Mouse (Mus musculus): Measurements from ENCODE around the gene Znrf3. TPM values are rescaled to one million over a fixed set of nuclear protein-coding genes. Genes with fewer than 3 reads are reported as not detected.

Znrf3 gene
- polyA plus RNA-seq, 1 experiment from 2014 or later, result 9.2 TPM

GRCm38 (mm10) chr11:5368492-5368891 is 76.2 kb downstream of the Znrf3 start:
- H3K9ac ChIP-seq, result no peak overlapping the region
- no peak overlapping the region for H3K27ac ChIP-seq
- ATAC-seq, result no peak
- no peaks in the 10 kb centered on the region for H3K9me3 ChIP-seq (replicated peaks)
- no peaks in the 10 kb centered on the region for H3K27me3 ChIP-seq
- no peaks in the 10 kb centered on the region for H3K4me1 ChIP-seq
- H3K4me2 ChIP-seq, result no peak overlapping the region
- H3K4me3 ChIP-seq, result no peak overlapping the region
- no peaks in the 10 kb centered on the region for H3K36me3 ChIP-seq (ENCODE audit: poor library complexity, severe bottlenecking)

- no peak overlapping the region for H3K9ac ChIP-seq
- 0 out of 2 replicates have a peak, but pooled peaks cover 4% of the 10 kb centered on the region for H3K36me3 ChIP-seq (ENCODE audit: poor library complexity, severe bottlenecking)
- H3K27me3 ChIP-seq, result no peaks in the 10 kb centered on the region
- no peaks in the 10 kb centered on the region for H3K9me3 ChIP-seq (replicated peaks)
- H3K4me3 ChIP-seq, result no peak overlapping the region
- ATAC-seq, result no peak
- no peak overlapping the region for H3K4me2 ChIP-seq
- no peak overlapping the region for H3K27ac ChIP-seq
- no peaks in the 10 kb centered on the region for H3K4me1 ChIP-seq
- 99% methylated on average over 2 of the region's 2 CpGs for WGBS
These were observed 89.3 kb downstream of the Znrf3 start for GRCm38 (mm10) chr11:5355266-5355764.

DNA sequence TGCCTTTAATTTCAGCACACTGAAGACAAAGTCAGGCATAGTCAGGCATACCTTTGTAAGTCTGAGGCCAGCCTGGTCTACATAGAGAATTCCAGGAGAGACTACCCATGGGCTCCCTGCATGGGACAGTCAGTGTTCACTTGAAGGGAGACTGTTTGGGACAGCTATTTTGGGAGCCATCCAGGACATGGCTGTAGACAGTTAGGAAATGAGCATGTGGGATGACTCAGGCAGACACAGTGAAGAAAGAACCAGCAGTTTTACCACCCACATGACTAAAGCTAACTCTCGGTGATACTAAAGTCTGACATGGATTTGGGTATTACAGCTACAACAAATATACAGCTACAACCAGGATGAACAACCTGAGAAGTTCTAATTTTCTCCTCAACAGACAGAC is 89.9 kb downstream of the Znrf3 start:
- H3K27me3 ChIP-seq, result no peaks in the 10 kb centered on the region
- H3K9ac ChIP-seq, result no peak overlapping the region
- H3K4me2 ChIP-seq, result no peak overlapping the region
- H3K4me1 ChIP-seq, result no peaks in the 10 kb centered on the region
- H3K36me3 ChIP-seq (ENCODE audit: poor library complexity, severe bottlenecking), result 0 out of 2 replicates have a peak, but pooled peaks cover 4% of the 10 kb centered on the region
- H3K4me3 ChIP-seq, result no peak overlapping the region
- no peaks in the 10 kb centered on the region for H3K9me3 ChIP-seq (replicated peaks)
- no peak for ATAC-seq
- 98% methylated on average over 1 of the region's 1 CpGs for WGBS
- no peak overlapping the region for H3K27ac ChIP-seq

DNA sequence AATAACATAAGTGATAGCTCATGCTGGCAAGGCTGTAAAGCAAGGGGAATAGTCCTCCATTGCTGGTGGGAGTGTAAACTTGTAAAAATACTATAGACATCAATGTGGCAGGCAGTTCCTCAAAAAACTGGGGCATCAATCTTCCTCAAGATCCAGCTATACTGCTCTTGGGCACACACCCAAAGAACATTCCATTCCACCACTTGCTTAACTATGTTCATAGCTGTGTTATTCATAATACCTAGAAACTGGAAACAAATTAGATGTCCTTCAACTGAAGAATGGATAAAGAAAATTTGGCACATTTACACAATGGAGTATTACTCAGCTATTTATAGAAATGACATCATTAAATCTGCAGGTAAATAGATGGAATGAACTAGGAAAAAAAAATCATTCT is 91.6 kb downstream of the Znrf3 start:
- Histone ChIP-seq H3K9ac (no peak overlapping the region), H3K4me3 (no peak overlapping the region), H3K36me3 (ENCODE audit: poor library complexity, severe bottlenecking) (0 out of 2 replicates have a peak, but pooled peaks cover 4% of the 10 kb centered on the region), H3K4me2 (no peak overlapping the region), H3K27me3 (no peaks in the 10 kb centered on the region), H3K27ac (no peak overlapping the region), H3K9me3 (replicated peaks) (no peaks in the 10 kb centered on the region), H3K4me1 (no peaks in the 10 kb centered on the region)
- no peak for ATAC-seq

- Histone ChIP-seq H3K36me3 (ENCODE audit: poor library complexity, severe bottlenecking) (0 out of 2 replicates have a peak, but pooled peaks cover 4% of the 10 kb centered on the region), H3K4me2 (no peak overlapping the region), H3K4me1 (peaks cover 12% of the 10 kb centered on the region; the same call in 1 of the 2 replicates), H3K27me3 (no peaks in the 10 kb centered on the region), H3K27ac (no peak overlapping the region), H3K9ac (no peak overlapping the region), H3K4me3 (no peak overlapping the region), H3K9me3 (replicated peaks) (no peaks in the 10 kb centered on the region)
- 99% methylated on average over 5 of the region's 5 CpGs for WGBS
- no peak for ATAC-seq
These were observed 95.2 kb downstream of the Znrf3 start for GRCm38 (mm10) chr11:5349483-5349882.

- H3K4me3 ChIP-seq, result no peak overlapping the region
- H3K27me3 ChIP-seq, result no peaks in the 10 kb centered on the region
- WGBS, result 44% methylated on average over 4 of the region's 4 CpGs
- no peak for ATAC-seq
- no peak overlapping the region for H3K4me2 ChIP-seq
- H3K4me1 ChIP-seq, result peaks cover 12% of the 10 kb centered on the region; the same call in 1 of the 2 replicates
- no peaks in the 10 kb centered on the region for H3K9me3 ChIP-seq (replicated peaks)
- H3K27ac ChIP-seq, result no peak overlapping the region
- no peak overlapping the region for H3K9ac ChIP-seq
- H3K36me3 ChIP-seq (ENCODE audit: poor library complexity, severe bottlenecking), result no peaks in the 10 kb centered on the region
These were observed 97.6 kb downstream of the Znrf3 start for GRCm38 (mm10) chr11:5346845-5347640.

DNA sequence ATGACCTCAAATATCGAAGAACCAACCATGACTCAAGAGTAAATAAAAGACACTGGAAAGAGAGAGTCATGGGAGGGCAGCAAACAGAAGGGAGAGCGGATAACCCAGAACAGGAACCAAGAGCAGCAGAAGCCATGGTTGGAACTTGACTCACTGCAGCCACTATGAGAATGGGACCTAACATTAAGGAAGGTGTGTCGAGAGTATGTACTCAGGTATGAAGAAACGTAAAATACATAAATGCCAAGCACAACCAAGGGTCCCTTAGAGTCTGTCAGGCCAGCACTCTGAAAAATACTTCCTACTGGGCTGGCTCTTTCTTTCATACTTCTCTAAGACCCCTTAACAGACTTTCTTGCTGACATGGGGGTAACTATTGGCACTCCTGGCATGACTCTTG is 100.9 kb downstream of the Znrf3 start:
- 90% methylated on average over 4 of the region's 4 CpGs for WGBS
- H3K4me2 ChIP-seq, result no peak overlapping the region

DNA sequence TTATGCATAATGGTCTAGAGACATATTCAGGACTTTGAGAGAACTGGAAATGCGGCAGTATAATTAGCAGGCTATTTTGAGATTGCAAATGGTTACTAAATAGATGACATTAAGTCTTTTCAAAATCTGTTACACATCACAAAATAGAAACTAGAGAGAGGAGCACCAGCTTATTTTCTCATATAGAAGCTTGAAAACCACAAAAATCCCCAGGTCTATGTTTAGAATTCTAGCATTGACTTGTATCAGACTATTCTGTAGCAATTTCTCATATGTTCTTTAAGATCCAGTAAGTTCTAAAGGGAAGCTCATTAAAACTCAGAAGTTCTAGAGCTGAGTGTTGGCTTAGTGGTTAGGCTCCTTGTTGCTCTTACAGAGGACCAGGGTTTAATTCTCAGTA is 104.9 kb downstream of the Znrf3 start:
- 96% methylated on average over 1 of the region's 1 CpGs for WGBS
- Histone ChIP-seq H3K27ac (no peak overlapping the region), H3K4me3 (no peak overlapping the region), H3K36me3 (ENCODE audit: poor library complexity, severe bottlenecking) (no peaks in the 10 kb centered on the region), H3K27me3 (no peaks in the 10 kb centered on the region), H3K9me3 (replicated peaks) (no peaks in the 10 kb centered on the region), H3K9ac (no peak overlapping the region), H3K4me2 (no peak overlapping the region), H3K4me1 (no peaks in the 10 kb centered on the region)
- ATAC-seq, result no peak

More for the DNA sequence above, 100.9 kb downstream of the Znrf3 start:
- H3K9me3 ChIP-seq (replicated peaks), result no peaks in the 10 kb centered on the region
- H3K27me3 ChIP-seq, result no peaks in the 10 kb centered on the region
- no peaks in the 10 kb centered on the region for H3K36me3 ChIP-seq (ENCODE audit: poor library complexity, severe bottlenecking)
- peaks cover 12% of the 10 kb centered on the region; the same call in 1 of the 2 replicates for H3K4me1 ChIP-seq
- no peak overlapping the region for H3K9ac ChIP-seq
- no peak overlapping the region for H3K27ac ChIP-seq
- no peak for ATAC-seq
- no peak overlapping the region for H3K4me3 ChIP-seq

DNA sequence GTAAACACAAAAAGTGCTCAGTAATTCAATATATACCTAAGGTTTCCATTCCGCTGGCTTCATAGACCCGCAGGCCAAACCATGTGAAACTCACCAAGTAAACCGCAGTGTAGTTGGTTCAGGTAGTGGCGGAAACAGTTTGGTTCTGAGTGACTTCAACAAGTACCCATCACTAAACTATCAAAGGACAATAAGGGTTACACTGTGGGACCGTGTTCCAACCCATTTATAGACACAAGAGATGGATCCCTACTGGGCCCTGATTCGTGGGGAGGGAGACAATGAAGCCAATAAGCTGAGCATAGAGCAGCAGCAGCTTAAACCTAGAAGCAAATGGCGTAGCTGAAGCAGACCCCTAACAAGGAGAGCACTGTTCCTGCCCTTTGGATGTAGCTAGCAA is 107.8 kb downstream of the Znrf3 start:
- H3K4me3 ChIP-seq, result no peak overlapping the region
- no peak overlapping the region for H3K9ac ChIP-seq
- WGBS, result 83% methylated on average over 7 of the region's 7 CpGs
- no peaks in the 10 kb centered on the region for H3K27me3 ChIP-seq
- H3K4me1 ChIP-seq, result no peaks in the 10 kb centered on the region
- no peaks in the 10 kb centered on the region for H3K36me3 ChIP-seq (ENCODE audit: poor library complexity, severe bottlenecking)
- no peak overlapping the region for H3K4me2 ChIP-seq
- no peaks in the 10 kb centered on the region for H3K9me3 ChIP-seq (replicated peaks)
- H3K27ac ChIP-seq, result no peak overlapping the region
- ATAC-seq, result no peak

DNA sequence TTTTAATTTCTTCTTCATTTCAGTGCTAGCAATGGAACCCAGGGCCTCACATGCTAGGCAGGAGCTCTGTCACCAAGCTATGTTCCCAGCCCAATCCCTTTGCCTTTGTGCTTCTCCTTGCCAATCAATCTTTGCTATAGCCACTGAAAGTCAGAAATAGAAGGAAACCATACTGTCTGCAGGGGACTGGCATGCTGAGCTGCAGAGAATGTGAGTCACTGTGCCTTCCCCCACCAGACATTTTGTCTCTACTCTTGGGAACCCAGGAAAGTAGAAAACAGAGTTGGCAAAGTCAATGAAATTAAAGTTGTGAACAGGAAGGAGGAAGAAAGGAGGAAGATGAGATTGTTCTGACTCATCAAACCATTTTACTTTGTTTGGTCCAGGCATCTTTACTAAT is 108.4 kb downstream of the Znrf3 start:
- Histone ChIP-seq H3K4me3 (no peak overlapping the region), H3K4me1 (no peaks in the 10 kb centered on the region), H3K27me3 (no peaks in the 10 kb centered on the region), H3K9me3 (replicated peaks) (no peaks in the 10 kb centered on the region), H3K9ac (no peak overlapping the region), H3K36me3 (ENCODE audit: poor library complexity, severe bottlenecking) (no peaks in the 10 kb centered on the region), H3K27ac (no peak overlapping the region), H3K4me2 (no peak overlapping the region)
- no peak for ATAC-seq

GRCm38 (mm10) chr11:5330851-5331250 is 113.8 kb downstream of the Znrf3 start:
- H3K9me3 ChIP-seq (replicated peaks), result no peaks in the 10 kb centered on the region
- no peak for ATAC-seq
- 96% methylated on average over 4 of the region's 4 CpGs for WGBS

DNA sequence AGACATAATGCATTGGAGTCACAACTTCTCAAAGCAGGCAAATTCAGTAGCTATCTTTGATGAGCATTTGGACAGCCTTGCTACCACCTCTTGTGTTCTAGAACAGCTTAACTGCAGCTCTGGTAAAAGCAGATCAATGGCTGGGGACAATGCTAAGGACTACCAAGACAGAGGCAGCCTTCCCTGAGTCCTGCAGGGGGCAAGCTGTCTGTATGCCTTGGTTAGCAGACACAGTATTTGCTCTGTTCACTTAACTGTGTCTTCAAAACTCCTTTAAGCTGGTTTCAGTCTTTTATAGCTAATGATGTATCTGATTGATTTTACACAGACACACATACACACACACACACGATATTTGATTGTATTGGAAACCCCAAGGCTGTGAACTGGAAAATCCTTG is 117.0 kb downstream of the Znrf3 start:
- no peaks in the 10 kb centered on the region for H3K27me3 ChIP-seq
- no peaks in the 10 kb centered on the region for H3K9me3 ChIP-seq (replicated peaks)
- H3K4me2 ChIP-seq, result no peak overlapping the region
- no peak for ATAC-seq
- H3K27ac ChIP-seq, result no peak overlapping the region
- H3K36me3 ChIP-seq (ENCODE audit: poor library complexity, severe bottlenecking), result no peaks in the 10 kb centered on the region
- 42% methylated on average over 1 of the region's 1 CpGs for WGBS
- H3K4me3 ChIP-seq, result no peak overlapping the region
- H3K9ac ChIP-seq, result no peak overlapping the region
- H3K4me1 ChIP-seq, result peaks cover 14% of the 10 kb centered on the region

More at GRCm38 (mm10) chr11:5330851-5331250, 113.8 kb downstream of the Znrf3 start:
- Histone ChIP-seq H3K27me3 (no peaks in the 10 kb centered on the region), H3K9ac (no peak overlapping the region), H3K36me3 (ENCODE audit: poor library complexity, severe bottlenecking) (no peaks in the 10 kb centered on the region), H3K4me3 (no peak overlapping the region), H3K4me2 (no peak overlapping the region), H3K27ac (no peak overlapping the region), H3K4me1 (no peaks in the 10 kb centered on the region)

DNA sequence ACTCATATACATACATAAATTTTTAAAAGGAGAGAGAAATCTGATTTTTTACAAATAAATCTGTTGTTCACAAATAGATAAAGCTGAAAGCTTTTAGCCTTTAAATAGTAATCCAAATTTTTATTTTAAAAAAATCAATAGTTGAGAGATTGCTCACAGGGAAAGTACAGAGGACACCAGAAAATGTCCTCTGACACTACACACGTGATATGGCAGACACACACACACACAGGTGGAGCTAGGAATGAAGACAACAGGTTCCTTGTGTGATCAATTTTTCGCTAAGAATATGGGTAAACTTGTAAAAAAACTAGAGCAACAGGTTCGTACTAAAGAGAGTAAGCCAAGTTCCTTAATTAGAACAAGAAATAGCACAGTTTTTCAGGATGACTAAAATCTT is 118.4 kb downstream of the Znrf3 start:
- Histone ChIP-seq H3K4me1 (peaks cover 14% of the 10 kb centered on the region), H3K4me3 (no peak overlapping the region), H3K9ac (no peak overlapping the region), H3K4me2 (no peak overlapping the region), H3K27me3 (no peaks in the 10 kb centered on the region), H3K9me3 (replicated peaks) (no peaks in the 10 kb centered on the region), H3K36me3 (ENCODE audit: poor library complexity, severe bottlenecking) (no peaks in the 10 kb centered on the region), H3K27ac (no peak overlapping the region)
- WGBS, result 89% methylated on average over 3 of the region's 3 CpGs
- ATAC-seq, result no peak
